Mouse (Mus musculus) limb, embryonic 14.5 days (tissue): ENCODE results near the gene Ccdc81. TPM values are rescaled to one million over a fixed set of nuclear protein-coding genes. Genes with fewer than 3 reads are reported as not detected.

ENCODE experiments used
- ATAC-seq: fragments of 200-750 bp; cut with Nextera tagmentation; 2 replicates; pipeline ENCODE4 v1.8.0; 2017; ENCODE audit warnings: low read depth, moderate number of reproducible peaks, moderate TSS enrichment; ENCODE audit not compliant: low FRiP score
- DNase-seq: peaks from one replicate; pipeline ENCODE4 v3.0.0-alpha.2; 2015; ENCODE audit warnings: low spot score
- H3K27ac ChIP-seq: fragments of 300-500 bp; sonication (generic); replicated peaks from 2 replicates; pipeline ENCODE4 v1.5.1; 2014; ENCODE audit warnings: low read depth, mild to moderate bottlenecking, low read length, moderate library complexity, mixed read lengths
- H3K27me3 ChIP-seq: fragments of 300-500 bp; sonication (generic); 2 replicates; pipeline ENCODE4 v1.6.1; 2014; ENCODE audit warnings: low read length, mixed read lengths; ENCODE audit not compliant: control insufficient read depth, insufficient read depth
- H3K36me3 ChIP-seq: fragments of 300-500 bp; sonication (generic); 2 replicates; pipeline ENCODE4 v1.6.1; 2014; ENCODE audit warnings: mild to moderate bottlenecking, low read length, moderate library complexity, mixed read lengths; ENCODE audit not compliant: control insufficient read depth, insufficient read depth
- H3K4me1 ChIP-seq: fragments of 300-500 bp; sonication (generic); 2 replicates; pipeline ENCODE4 v1.6.1; 2014; ENCODE audit warnings: antibody characterized with exemption, low read length, mixed read lengths; ENCODE audit not compliant: control insufficient read depth, insufficient read depth
- H3K4me2 ChIP-seq: fragments of 300-500 bp; sonication (generic); replicated peaks from 2 replicates; pipeline ENCODE4 v1.6.1; 2014; ENCODE audit warnings: low read depth, mild to moderate bottlenecking, low read length, moderate library complexity; ENCODE audit not compliant: severe bottlenecking
- H3K4me3 ChIP-seq: fragments of 300-500 bp; sonication (generic); replicated peaks from 2 replicates; pipeline ENCODE4 v1.5.1; 2014; ENCODE audit warnings: low read length
- H3K9ac ChIP-seq: fragments of 300-500 bp; sonication (generic); 2 replicates; pipeline ENCODE4 v1.6.1; 2014; ENCODE audit warnings: mild to moderate bottlenecking, low read depth, low read length, moderate library complexity; ENCODE audit not compliant: severe bottlenecking
- H3K9me3 ChIP-seq: fragments of 300-500 bp; sonication (generic); 2 replicates; pipeline ENCODE4 v1.6.1; 2016; ENCODE audit warnings: low read length; ENCODE audit not compliant: control insufficient read depth
- POLR2A ChIP-seq: fragments of 200-500 bp; IDR thresholded peaks from 2 replicates; pipeline ENCODE4 v1.8.0; 2012; ENCODE audit warnings: inconsistent platforms, mild to moderate bottlenecking, moderate library complexity, borderline replicate concordance; ENCODE audit not compliant: insufficient read depth, insufficient read length; ENCODE audit errors: extremely low read depth
- WGBS: fragments of 180-500 bp; shearing (Covaris S2); extraction: QIAGEN DNeasy Blood & Tissue Kit; methylation state at CpG from one replicate; pipeline ENCODE4 v1.1.7; 2014; 5-methylcytosine and 5-hydroxymethylcytosine counted together
- polyA plus RNA-seq, 2 experiments: library from polyadenylated mRNA; depleted of rRNA in 1 of 2; stranded (reverse) in 1 of 2; unstranded in 1 of 2; fragments of >200 nt; fragmentation: Nextera tagmentation in 1 of 2; extraction: Ambion mirVana in 1 of 2; gene quantifications; 2 replicates each; pipeline versions ENCODE4 v1.2.1 to v1.2.3; 2012 to 2014

Ccdc81 gene
- polyA plus RNA-seq (2012; rRNA removed) (0.16 and 0.19 TPM in 2 replicates), polyA plus RNA-seq (2014; fragmentation: Nextera tagmentation; extraction: Ambion mirVana) (not detected in 2 replicates)

GRCm38 (mm10) chr7:89903442-89904343 lies at the start of gene Ccdc81:
Ccdc81 (minus strand) TSS chr7:89903629.
- H3K27ac ChIP-seq: no peak within 1 kb of the TSS
- no peak within 1 kb of the TSS for H3K9ac ChIP-seq
- peak; percentile 23 for DNase-seq
- H3K4me3 ChIP-seq: no peak within 1 kb of the TSS
- peaks cover 6% of the 10 kb centered on the region for H3K4me1 ChIP-seq
- H3K36me3 ChIP-seq: no peaks in the 10 kb centered on the region
- H3K27me3 ChIP-seq: no peaks in the 10 kb centered on the region
- no peaks in the 10 kb centered on the region for H3K9me3 ChIP-seq
- 37% methylated on average over 22 of the region's 22 CpGs for WGBS
- peak within 1 kb of the TSS; percentile 25; the same call in 1 of the 2 replicates for H3K4me2 ChIP-seq
- no peak for TF ChIP-seq POLR2A
- ATAC-seq: peak; percentile 69

DNA sequence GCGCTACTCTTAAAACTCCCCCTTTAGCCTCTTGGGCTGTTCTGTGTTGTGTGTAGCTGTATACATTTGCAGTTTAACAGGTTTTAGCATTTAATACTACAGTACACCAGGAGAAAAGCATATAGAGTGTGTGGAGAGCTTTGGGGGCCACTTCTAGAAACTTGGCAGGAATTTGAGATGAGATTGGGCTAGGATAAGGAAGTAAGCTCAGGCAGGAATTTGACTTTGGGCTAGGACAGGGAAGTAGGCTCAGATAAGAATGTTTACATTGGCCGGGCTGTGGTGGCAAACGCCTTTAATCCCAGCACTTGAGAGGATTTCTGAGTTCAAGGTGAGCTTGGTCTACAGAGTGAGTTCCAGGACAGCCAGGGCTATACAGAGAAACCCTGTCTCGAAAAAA lies 46.0 kb upstream of the Ccdc81 start:
- ATAC-seq (no peak), DNase-seq (no peak)
- H3K27me3 ChIP-seq: no peaks in the 10 kb centered on the region
- peaks cover 10% of the 10 kb centered on the region; the same call in 1 of the 2 replicates for H3K36me3 ChIP-seq
- TF ChIP-seq POLR2A: no peak
- H3K4me2 ChIP-seq: no peak overlapping the region
- H3K4me1 ChIP-seq: no peaks in the 10 kb centered on the region
- no peaks in the 10 kb centered on the region for H3K9me3 ChIP-seq
- H3K9ac ChIP-seq: no peak overlapping the region
- no peak overlapping the region for H3K27ac ChIP-seq
- 73% methylated on average over 4 of the region's 4 CpGs for WGBS
- no peak overlapping the region for H3K4me3 ChIP-seq

DNA sequence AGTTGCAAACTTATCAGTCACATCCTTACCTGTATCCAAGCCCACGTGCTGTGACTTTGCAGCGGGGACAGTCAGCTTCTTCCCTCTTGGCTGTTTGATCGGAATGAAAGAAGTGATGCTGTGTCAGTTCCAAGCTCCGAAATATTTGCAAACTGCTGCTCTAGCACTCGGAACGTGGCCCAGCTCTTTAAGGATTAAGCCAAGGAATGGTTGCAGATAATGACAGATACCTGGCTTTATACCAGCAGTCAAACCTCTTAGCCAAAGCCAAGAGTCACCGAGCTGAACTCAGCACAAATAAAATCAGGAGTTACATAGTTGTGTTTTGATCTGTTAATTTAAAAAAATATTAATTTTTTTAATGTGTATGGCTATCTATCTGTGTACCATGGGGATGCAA lies 44.6 kb upstream of the Ccdc81 start:
- no peak overlapping the region for H3K9ac ChIP-seq
- no peak for TF ChIP-seq POLR2A
- no peak for DNase-seq

GRCm38 (mm10) chr7:89940571-89941463 lies 37.4 kb upstream of the Ccdc81 start, which contains the start of gene Hikeshi:
Hikeshi (minus strand) TSS chr7:89941204.
- Histone ChIP-seq H3K36me3 (no peaks in the 10 kb centered on the region), H3K4me3 (peak within 1 kb of the TSS; percentile 87), H3K27me3 (no peaks in the 10 kb centered on the region), H3K9ac (peak within 1 kb of the TSS; percentile 78), H3K4me2 (peak within 1 kb of the TSS; percentile 69), H3K27ac (peak within 1 kb of the TSS; percentile 67; the same call in 1 of the 2 replicates), H3K4me1 (0 out of 2 replicates have a peak, but pooled peaks cover 5% of the 10 kb centered on the region), H3K9me3 (no peaks in the 10 kb centered on the region)
- TF ChIP-seq POLR2A: peak; percentile 29; the same call in 1 of the 2 replicates
- WGBS: under 1% methylated on average over 43 of the region's 45 CpGs
- DNase-seq (peak; percentile 98), ATAC-seq (peak; percentile 99)

More for the DNA sequence above, 44.6 kb upstream of the Ccdc81 start:
- H3K4me1 ChIP-seq: no peaks in the 10 kb centered on the region
- 86% methylated on average over 7 of the region's 7 CpGs for WGBS
- no peaks in the 10 kb centered on the region for H3K9me3 ChIP-seq
- ATAC-seq: no peak
- no peak overlapping the region for H3K27ac ChIP-seq
- no peak overlapping the region for H3K4me2 ChIP-seq
- H3K27me3 ChIP-seq: no peaks in the 10 kb centered on the region
- no peaks in the 10 kb centered on the region for H3K36me3 ChIP-seq
- no peak overlapping the region for H3K4me3 ChIP-seq
